Mouse (Mus musculus): ENCODE data around the gene Synpo2.

DNA sequence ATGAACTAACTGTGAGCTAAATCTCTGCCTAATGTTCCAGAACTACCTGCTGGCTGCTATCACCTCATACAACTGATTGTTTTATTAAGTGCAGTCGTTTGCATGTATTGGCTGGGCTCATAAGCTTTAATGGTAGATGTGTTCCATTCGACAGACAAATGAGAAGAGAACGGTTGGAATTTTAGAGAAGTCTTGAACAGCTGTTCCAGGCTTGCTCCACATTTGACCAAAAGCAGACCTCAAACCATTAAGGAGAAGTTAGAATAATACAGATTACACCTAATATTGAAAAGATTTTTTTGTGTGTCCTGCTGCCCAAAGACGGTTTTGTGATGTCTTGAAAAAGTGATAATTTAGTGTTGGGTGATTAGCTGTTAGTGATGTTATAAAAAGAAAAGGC, 27.1 kb downstream of the Synpo2 start:
- TF ChIP-seq CTCF (IDR thresholded peaks at IDR 0.05; ENCODE audit: borderline replicate concordance, extremely low read depth, insufficient read depth, insufficient read length) = no peak
- no peak for TF ChIP-seq POLR2A (IDR thresholded peaks at IDR 0.05; ENCODE audit: borderline replicate concordance, extremely low read depth, insufficient read depth, insufficient read length, poor library complexity, severe bottlenecking)

Measured in brain, embryonic 14.5 days (tissue).